Mouse (Mus musculus): ENCODE results near the gene Bcl6.

DNA sequence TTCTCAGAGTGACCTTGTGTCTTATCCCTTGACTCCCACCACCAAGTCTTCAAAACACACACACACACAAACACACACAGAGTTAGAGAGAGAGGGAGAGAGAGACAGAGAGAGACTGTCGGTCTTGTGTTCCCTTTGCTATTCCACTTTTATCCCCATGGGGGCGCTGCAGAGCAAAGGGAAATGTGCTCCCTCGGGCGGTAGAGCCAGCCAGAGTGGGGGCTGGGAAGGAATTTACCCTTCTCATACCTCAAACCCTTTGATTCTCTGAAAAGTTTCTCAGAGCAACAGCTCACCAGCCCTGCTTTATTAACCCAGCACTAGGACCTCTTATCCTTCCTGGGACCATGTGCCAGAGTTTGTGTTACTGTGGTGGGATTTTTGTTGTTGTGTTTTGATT is 2.5 kb upstream of the Bcl6 start:
- TF ChIP-seq CTCF (IDR thresholded peaks at IDR 0.05; ENCODE audit: control insufficient read depth, insufficient read depth, insufficient replicate concordance, low read depth, low read length) = peak; percentile 83; the same call in 1 of the 2 replicates
- no peak for TF ChIP-seq POLR2A (IDR thresholded peaks at IDR 0.05; ENCODE audit: control insufficient read depth, low read depth, low read length)
